Mouse (Mus musculus): Measurements from ENCODE around the gene Ldlrad3. TPM values are rescaled to one million over a fixed set of nuclear protein-coding genes. Genes with fewer than 3 reads are reported as not detected.

Ldlrad3 gene
- polyA plus RNA-seq, 1 experiment, result 15.5 TPM

GRCm38 (mm10) chr2:102113801-102114200 lies 72.4 kb downstream of the Ldlrad3 start:
- Histone ChIP-seq H3K36me3 (ENCODE audit: control insufficient read depth, insufficient read depth) (peaks cover 32% of the 10 kb centered on the region), H3K27me3 (ENCODE audit: control insufficient read depth, insufficient read depth, insufficient read length) (no peaks in the 10 kb centered on the region), H3K79me2 (ENCODE audit: control insufficient read depth, insufficient read depth) (peaks cover 36% of the 10 kb centered on the region), H3K79me3 (ENCODE audit: low read depth) (peaks cover 9% of the 10 kb centered on the region), H3ac (ENCODE audit: control insufficient read depth, insufficient read length, low read depth) (no peak overlapping the region), H3K4me3 (ENCODE audit: insufficient read depth, poor library complexity, severe bottlenecking) (no peak overlapping the region)
- no peak for TF ChIP-seq MYOD1 (IDR thresholded peaks at IDR 0.05; ENCODE audit: control insufficient read depth, insufficient read length, low read depth)
- TF ChIP-seq MAX (IDR thresholded peaks at IDR 0.05), result no peak
- TF ChIP-seq CTCF (IDR thresholded peaks at IDR 0.05; ENCODE audit: control insufficient read depth, insufficient read depth, insufficient read length), result no peak
- TF ChIP-seq MYOG (IDR thresholded peaks at IDR 0.05; ENCODE audit: control insufficient read depth, extremely low read depth, insufficient read length), result no peak
- no peak for TF ChIP-seq USF1 (IDR thresholded peaks at IDR 0.05; ENCODE audit: low read depth)

- Histone ChIP-seq H3ac (ENCODE audit: control insufficient read depth, insufficient read length, low read depth) (no peak overlapping the region), H3K79me3 (ENCODE audit: low read depth) (peaks cover 9% of the 10 kb centered on the region), H3K27me3 (ENCODE audit: control insufficient read depth, insufficient read depth, insufficient read length) (no peaks in the 10 kb centered on the region), H3K79me2 (ENCODE audit: control insufficient read depth, insufficient read depth) (peaks cover 32% of the 10 kb centered on the region), H3K4me3 (ENCODE audit: insufficient read depth, poor library complexity, severe bottlenecking) (no peak overlapping the region), H3K36me3 (ENCODE audit: control insufficient read depth, insufficient read depth) (peaks cover 32% of the 10 kb centered on the region)
- TF ChIP-seq MYOG (IDR thresholded peaks at IDR 0.05; ENCODE audit: control insufficient read depth, extremely low read depth, insufficient read length) (no peak), MYOD1 (IDR thresholded peaks at IDR 0.05; ENCODE audit: control insufficient read depth, insufficient read length, low read depth) (no peak)
Observed at GRCm38 (mm10) chr2:102113323-102113722, 72.9 kb downstream of the Ldlrad3 start.

GRCm38 (mm10) chr2:102111906-102112499 lies 74.2 kb downstream of the Ldlrad3 start:
- Histone ChIP-seq H3ac (ENCODE audit: control insufficient read depth, insufficient read length, low read depth) (no peak overlapping the region), H3K79me3 (ENCODE audit: low read depth) (peaks cover 5% of the 10 kb centered on the region), H3K79me2 (ENCODE audit: control insufficient read depth, insufficient read depth) (peaks cover 22% of the 10 kb centered on the region), H3K4me3 (ENCODE audit: insufficient read depth, poor library complexity, severe bottlenecking) (no peak overlapping the region), H3K27me3 (ENCODE audit: control insufficient read depth, insufficient read depth, insufficient read length) (no peaks in the 10 kb centered on the region), H3K36me3 (ENCODE audit: control insufficient read depth, insufficient read depth) (peaks cover 33% of the 10 kb centered on the region)
- TF ChIP-seq MAX (IDR thresholded peaks at IDR 0.05) (no peak), USF1 (IDR thresholded peaks at IDR 0.05; ENCODE audit: low read depth) (no peak), MYOD1 (IDR thresholded peaks at IDR 0.05; ENCODE audit: control insufficient read depth, insufficient read length, low read depth) (no peak), FOSL1 (IDR thresholded peaks at IDR 0.05; ENCODE audit: insufficient read depth, low read length, poor library complexity, severe bottlenecking) (no peak), CTCF (IDR thresholded peaks at IDR 0.05; ENCODE audit: control insufficient read depth, insufficient read depth, insufficient read length) (no peak), CEBPB (IDR thresholded peaks at IDR 0.05; ENCODE audit: low read depth) (no peak), MYOG (IDR thresholded peaks at IDR 0.05; ENCODE audit: control insufficient read depth, extremely low read depth, insufficient read length) (no peak)

GRCm38 (mm10) chr2:102110306-102110705 lies 75.9 kb downstream of the Ldlrad3 start:
- H3ac ChIP-seq (ENCODE audit: control insufficient read depth, insufficient read length, low read depth), result no peak overlapping the region
- H3K4me3 ChIP-seq (ENCODE audit: insufficient read depth, poor library complexity, severe bottlenecking), result no peak overlapping the region
- no peak for TF ChIP-seq MAX (IDR thresholded peaks at IDR 0.05)
- TF ChIP-seq FOSL1 (IDR thresholded peaks at IDR 0.05; ENCODE audit: insufficient read depth, low read length, poor library complexity, severe bottlenecking), result no peak
- TF ChIP-seq USF1 (IDR thresholded peaks at IDR 0.05; ENCODE audit: low read depth), result no peak
- no peak for TF ChIP-seq MYOD1 (IDR thresholded peaks at IDR 0.05; ENCODE audit: control insufficient read depth, insufficient read length, low read depth)
- TF ChIP-seq MYOG (IDR thresholded peaks at IDR 0.05; ENCODE audit: control insufficient read depth, extremely low read depth, insufficient read length), result no peak
- no peak for TF ChIP-seq CEBPB (IDR thresholded peaks at IDR 0.05; ENCODE audit: low read depth)
- TF ChIP-seq CTCF (IDR thresholded peaks at IDR 0.05; ENCODE audit: control insufficient read depth, insufficient read depth, insufficient read length), result no peak
- H3K27me3 ChIP-seq (ENCODE audit: control insufficient read depth, insufficient read depth, insufficient read length), result no peaks in the 10 kb centered on the region
- peaks cover 20% of the 10 kb centered on the region for H3K79me2 ChIP-seq (ENCODE audit: control insufficient read depth, insufficient read depth)
- peaks cover 46% of the 10 kb centered on the region for H3K36me3 ChIP-seq (ENCODE audit: control insufficient read depth, insufficient read depth)
- peaks cover 4% of the 10 kb centered on the region for H3K79me3 ChIP-seq (ENCODE audit: low read depth)

- no peak overlapping the region for H3ac ChIP-seq (ENCODE audit: control insufficient read depth, insufficient read length, low read depth)
- H3K79me2 ChIP-seq (ENCODE audit: control insufficient read depth, insufficient read depth), result peaks cover 8% of the 10 kb centered on the region
- peaks cover 37% of the 10 kb centered on the region for H3K36me3 ChIP-seq (ENCODE audit: control insufficient read depth, insufficient read depth)
- H3K27me3 ChIP-seq (ENCODE audit: control insufficient read depth, insufficient read depth, insufficient read length), result no peaks in the 10 kb centered on the region
- no peak overlapping the region for H3K4me3 ChIP-seq (ENCODE audit: insufficient read depth, poor library complexity, severe bottlenecking)
- TF ChIP-seq MYOD1 (IDR thresholded peaks at IDR 0.05; ENCODE audit: control insufficient read depth, insufficient read length, low read depth) (no peak), CTCF (IDR thresholded peaks at IDR 0.05; ENCODE audit: control insufficient read depth, insufficient read depth, insufficient read length) (no peak), CEBPB (IDR thresholded peaks at IDR 0.05; ENCODE audit: low read depth) (no peak), MAX (IDR thresholded peaks at IDR 0.05) (no peak), FOSL1 (IDR thresholded peaks at IDR 0.05; ENCODE audit: insufficient read depth, low read length, poor library complexity, severe bottlenecking) (no peak), USF1 (IDR thresholded peaks at IDR 0.05; ENCODE audit: low read depth) (no peak), MYOG (IDR thresholded peaks at IDR 0.05; ENCODE audit: control insufficient read depth, extremely low read depth, insufficient read length) (no peak)
- peaks cover 2% of the 10 kb centered on the region for H3K79me3 ChIP-seq (ENCODE audit: low read depth)
Observed at GRCm38 (mm10) chr2:102107280-102107679, 78.9 kb downstream of the Ldlrad3 start.

GRCm38 (mm10) chr2:102106728-102107127 lies 79.5 kb downstream of the Ldlrad3 start:
- H3K36me3 ChIP-seq (ENCODE audit: control insufficient read depth, insufficient read depth), result peaks cover 36% of the 10 kb centered on the region
- peaks cover 8% of the 10 kb centered on the region for H3K79me2 ChIP-seq (ENCODE audit: control insufficient read depth, insufficient read depth)
- no peak for TF ChIP-seq CTCF (IDR thresholded peaks at IDR 0.05; ENCODE audit: control insufficient read depth, insufficient read depth, insufficient read length)
- no peak for TF ChIP-seq CEBPB (IDR thresholded peaks at IDR 0.05; ENCODE audit: low read depth)
- TF ChIP-seq MYOG (IDR thresholded peaks at IDR 0.05; ENCODE audit: control insufficient read depth, extremely low read depth, insufficient read length), result no peak
- no peak for TF ChIP-seq USF1 (IDR thresholded peaks at IDR 0.05; ENCODE audit: low read depth)
- no peak for TF ChIP-seq FOSL1 (IDR thresholded peaks at IDR 0.05; ENCODE audit: insufficient read depth, low read length, poor library complexity, severe bottlenecking)
- no peak for TF ChIP-seq MAX (IDR thresholded peaks at IDR 0.05)
- TF ChIP-seq MYOD1 (IDR thresholded peaks at IDR 0.05; ENCODE audit: control insufficient read depth, insufficient read length, low read depth), result no peak
- no peaks in the 10 kb centered on the region for H3K27me3 ChIP-seq (ENCODE audit: control insufficient read depth, insufficient read depth, insufficient read length)
- peaks cover 2% of the 10 kb centered on the region for H3K79me3 ChIP-seq (ENCODE audit: low read depth)
- H3K4me3 ChIP-seq (ENCODE audit: insufficient read depth, poor library complexity, severe bottlenecking), result no peak overlapping the region
- no peak overlapping the region for H3ac ChIP-seq (ENCODE audit: control insufficient read depth, insufficient read length, low read depth)
